Mouse (Mus musculus): Measurements from ENCODE around the gene Ciao2b.
"Not testable (repeated sequence)": the region's sequence is repeated elsewhere in the genome, so short reads cannot be mapped to it uniquely, and the experiment has no call there.

- not testable (repeated sequence) for TF ChIP-seq CTCF (IDR thresholded peaks at IDR 0.05; ENCODE audit: control insufficient read depth, insufficient read depth, insufficient read length); MYOG (IDR thresholded peaks at IDR 0.05; ENCODE audit: control insufficient read depth, extremely low read depth, insufficient read length)
Observed at GRCm38 (mm10) chr8:104644187-104644586, 2.4 kb upstream of the Ciao2b start.
